Mouse (Mus musculus) heart, adult 8-10 months (tissue): ENCODE measurements around the gene Hipk2. TPM values are rescaled to one million over a fixed set of nuclear protein-coding genes. Genes with fewer than 3 reads are reported as not detected.

Experiments
- DNase-seq: peaks from one replicate; pipeline ENCODE4 v3.0.0; 2022; ENCODE audit warnings: low spot score
- total RNA-seq, 4 experiments: library from RNA; stranded (reverse); gene quantifications; 2 replicates each; pipeline ENCODE4 v1.2.4; 2022

Hipk2 gene
- total RNA-seq = 100 to 1,000 TPM in 3 of 4 experiments, 10 to 100 TPM in 1; 94.2 to 109 (median 105) TPM

GRCm38 (mm10) chr6:38876071-38876911 is at the start of gene Hipk2:
Hipk2 (minus strand) TSS chr6:38876165.
- peak; percentile 60 for DNase-seq

- no peak for DNase-seq
Measured at GRCm38 (mm10) chr6:38925719-38926118, 49.8 kb upstream of the Hipk2 start.

GRCm38 (mm10) chr6:38923870-38924817 is 48.2 kb upstream of the Hipk2 start:
- no peak for DNase-seq

- no peak for DNase-seq
Measured at GRCm38 (mm10) chr6:38923450-38923849, 47.5 kb upstream of the Hipk2 start.

GRCm38 (mm10) chr6:38922517-38922916 is 46.6 kb upstream of the Hipk2 start:
- no peak for DNase-seq

- no peak for DNase-seq
Measured at GRCm38 (mm10) chr6:38921810-38922116, 45.8 kb upstream of the Hipk2 start.

- DNase-seq = no peak
Measured at GRCm38 (mm10) chr6:38921095-38921809, 45.3 kb upstream of the Hipk2 start.

GRCm38 (mm10) chr6:38920141-38920540 is 44.2 kb upstream of the Hipk2 start:
- DNase-seq = no peak

GRCm38 (mm10) chr6:38919135-38919740 is 43.3 kb upstream of the Hipk2 start:
- no peak for DNase-seq

GRCm38 (mm10) chr6:38918728-38919127 is 42.8 kb upstream of the Hipk2 start:
- peak; percentile 16 for DNase-seq

GRCm38 (mm10) chr6:38917415-38917814 is 41.5 kb upstream of the Hipk2 start:
- DNase-seq = no peak

GRCm38 (mm10) chr6:38916571-38916970 is 40.6 kb upstream of the Hipk2 start:
- DNase-seq = no peak

- no peak for DNase-seq
Measured at GRCm38 (mm10) chr6:38915776-38916175, 39.8 kb upstream of the Hipk2 start.

- DNase-seq = no peak
Measured at GRCm38 (mm10) chr6:38914181-38914580, 38.2 kb upstream of the Hipk2 start.

- DNase-seq = no peak
Measured at GRCm38 (mm10) chr6:38913386-38914042, 37.5 kb upstream of the Hipk2 start.

GRCm38 (mm10) chr6:38912845-38913244 is 36.9 kb upstream of the Hipk2 start:
- DNase-seq = no peak

GRCm38 (mm10) chr6:38912121-38912660 is 36.2 kb upstream of the Hipk2 start:
- DNase-seq = no peak

- peak; percentile 57 for DNase-seq
Measured at GRCm38 (mm10) chr6:38910828-38911559, 35.0 kb upstream of the Hipk2 start.

- no peak for DNase-seq
Measured at GRCm38 (mm10) chr6:38908401-38908800, 32.4 kb upstream of the Hipk2 start.

GRCm38 (mm10) chr6:38906005-38906404 is 30.0 kb upstream of the Hipk2 start:
- no peak for DNase-seq
